Mouse (Mus musculus) kidney, postnatal 0 days (tissue): ENCODE measurements at regions not wholly inside any gene's neighbourhood (a gene's known extent, or its start where the extent isn't known, plus 50 kb on each side); places are given as distances from the start of the nearest gene placed in this dataset.
A peak's percentile ranks its signal among the peaks of the same experiment; 100 is the strongest.

Experiments used
- ATAC-seq: fragments of 200-750 bp; cut with Nextera tagmentation; replicated peaks from 2 replicates; pipeline ENCODE4 v1.8.0; 2017; ENCODE audit warnings: low read depth, moderate number of reproducible peaks, moderate TSS enrichment, moderate library complexity; ENCODE audit not compliant: low FRiP score
- DNase-seq: peaks from one replicate; pipeline ENCODE4 v3.0.0-alpha.2; 2016; ENCODE audit warnings: low spot score
- H3K27ac ChIP-seq: fragments of 300-500 bp; sonication (generic); 2 replicates; pipeline ENCODE4 v1.5.1; 2014; ENCODE audit warnings: mild to moderate bottlenecking
- H3K27me3 ChIP-seq: fragments of 300-500 bp; sonication (generic); 2 replicates; pipeline ENCODE4 v1.6.1; 2014; ENCODE audit warnings: low read length, mixed read lengths; ENCODE audit not compliant: insufficient read depth
- H3K36me3 ChIP-seq: fragments of 300-500 bp; sonication (generic); 2 replicates; pipeline ENCODE4 v1.6.1; 2014; ENCODE audit warnings: low read length, mixed read lengths; ENCODE audit not compliant: insufficient read depth
- H3K4me1 ChIP-seq: fragments of 300-500 bp; sonication (generic); replicated peaks from 2 replicates; pipeline ENCODE4 v1.6.1; 2014; ENCODE audit warnings: antibody characterized with exemption, low read length, mixed read lengths; ENCODE audit not compliant: insufficient read depth
- H3K4me2 ChIP-seq: fragments of 300-500 bp; sonication (generic); 2 replicates; pipeline ENCODE4 v1.6.1; 2014; ENCODE audit warnings: mild to moderate bottlenecking, low read length, moderate library complexity, mixed read lengths
- H3K4me3 ChIP-seq: fragments of 300-500 bp; sonication (generic); replicated peaks from 2 replicates; pipeline ENCODE4 v1.5.1; 2014; ENCODE audit warnings: low read depth, low read length
- H3K9ac ChIP-seq: fragments of 300-500 bp; sonication (generic); 2 replicates; pipeline ENCODE4 v1.6.1; 2014; ENCODE audit warnings: low read depth, low read length
- H3K9me3 ChIP-seq: fragments of 300-500 bp; sonication (generic); replicated peaks from 2 replicates; pipeline ENCODE4 v1.6.1; 2016; ENCODE audit warnings: low read length, inconsistent platforms, mixed read lengths
- CTCF ChIP-seq: IDR thresholded peaks from 2 replicates; pipeline ENCODE4 v1.5.1; 2016; ENCODE audit warnings: antibody characterized with exemption, low read depth, mild to moderate bottlenecking, moderate library complexity
- WGBS: fragments of 180-500 bp; shearing (Covaris S2); extraction: QIAGEN DNeasy Blood & Tissue Kit; methylation state at CpG from one replicate; pipeline ENCODE4 v1.1.7; 2014; 5-methylcytosine and 5-hydroxymethylcytosine counted together

DNA sequence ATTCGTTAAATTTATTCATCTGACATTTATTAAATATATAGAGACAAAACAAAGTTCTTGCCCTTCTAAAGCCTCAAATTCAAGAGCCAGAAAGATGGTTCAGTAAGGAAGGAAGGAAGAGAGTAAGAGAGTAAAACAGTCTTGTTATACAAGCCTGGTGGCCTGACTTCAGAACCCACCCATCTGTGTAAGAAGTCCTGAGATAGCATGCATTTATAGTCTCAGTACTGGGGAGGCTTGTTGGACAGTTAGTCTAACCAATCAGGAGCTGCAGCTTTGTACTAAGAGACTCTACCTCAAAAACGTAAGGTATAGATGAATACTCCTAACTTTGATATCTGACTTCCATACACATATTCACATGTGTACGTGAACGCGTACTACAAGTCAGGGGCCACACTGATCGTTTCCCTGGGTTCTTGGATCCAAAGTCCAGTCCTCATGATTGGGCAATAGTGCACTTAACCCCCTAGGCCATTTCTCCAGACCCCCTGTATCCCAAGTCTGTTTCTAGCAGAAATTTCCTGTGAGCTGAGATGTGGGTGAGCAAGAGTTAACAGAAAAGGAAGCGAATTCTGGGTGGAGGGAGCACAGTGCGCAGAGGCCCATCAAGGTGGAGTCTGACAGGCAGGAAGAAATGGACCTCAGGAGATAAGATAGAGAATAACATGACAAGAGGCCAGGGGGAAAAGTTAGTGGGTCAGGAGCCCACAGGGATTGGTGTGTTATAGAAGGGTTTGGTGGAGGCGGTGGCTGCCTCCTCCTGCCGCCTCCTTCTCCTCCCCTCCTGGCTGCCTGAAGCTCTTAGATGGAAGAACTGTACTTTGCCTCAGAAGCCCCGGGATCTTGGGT is 187.0 kb downstream of the Kit start:
- DNase-seq (peak; percentile 7), ATAC-seq (no peak)
- no peaks in the 10 kb centered on the region for H3K9me3 ChIP-seq
- no peak overlapping the region for H3K27ac ChIP-seq
- TF ChIP-seq CTCF: no peak
- H3K9ac ChIP-seq: no peak overlapping the region
- no peaks in the 10 kb centered on the region for H3K4me1 ChIP-seq
- 73% methylated on average over 10 of the region's 11 CpGs for WGBS
- H3K4me3 ChIP-seq: no peak overlapping the region
- no peak overlapping the region for H3K4me2 ChIP-seq
- H3K27me3 ChIP-seq: no peaks in the 10 kb centered on the region
- no peaks in the 10 kb centered on the region for H3K36me3 ChIP-seq

- Histone ChIP-seq H3K27ac (no peak overlapping the region), H3K27me3 (no peaks in the 10 kb centered on the region), H3K9ac (no peak overlapping the region), H3K4me3 (no peak overlapping the region), H3K4me1 (no peaks in the 10 kb centered on the region), H3K36me3 (no peaks in the 10 kb centered on the region), H3K4me2 (no peak overlapping the region), H3K9me3 (no peaks in the 10 kb centered on the region)
- TF ChIP-seq CTCF: no peak
- no peak for DNase-seq
- WGBS: 62% methylated on average over 7 of the region's 7 CpGs
- ATAC-seq: no peak
Observed at GRCm38 (mm10) chr5:75756168-75756567, 181.5 kb downstream of the Kit start.

DNA sequence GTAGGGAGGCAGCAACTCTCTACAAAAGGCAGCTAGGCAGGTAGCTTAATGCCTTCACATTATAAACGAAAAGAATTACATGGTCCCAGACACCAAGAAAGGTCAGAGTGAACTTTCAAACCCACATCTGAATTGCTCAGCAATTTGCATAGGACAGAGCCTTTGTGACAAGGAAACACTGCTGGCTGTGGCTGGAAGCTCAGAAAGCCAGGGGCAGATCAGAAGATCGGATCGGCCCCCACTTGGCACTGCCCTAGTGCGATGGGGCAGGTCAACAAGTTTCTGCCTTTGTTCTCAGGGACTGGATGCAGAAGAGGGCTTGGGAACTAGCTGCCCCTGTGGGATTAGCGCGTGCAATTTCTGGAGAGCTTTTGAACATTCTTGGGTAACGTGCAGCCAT is 179.6 kb downstream of the Kit start:
- 59% methylated on average over 7 of the region's 7 CpGs for WGBS
- H3K27ac ChIP-seq: 0 out of 2 replicates have a peak overlapping the region, but pooled peaks have one; percentile 25

GRCm38 (mm10) chr5:75745311-75745710 is 170.6 kb downstream of the Kit start:
- H3K9ac ChIP-seq: no peak overlapping the region
- H3K4me2 ChIP-seq: no peak overlapping the region
- TF ChIP-seq CTCF: no peak
- H3K27ac ChIP-seq: no peak overlapping the region
- no peaks in the 10 kb centered on the region for H3K9me3 ChIP-seq
- H3K36me3 ChIP-seq: no peaks in the 10 kb centered on the region
- H3K27me3 ChIP-seq: no peaks in the 10 kb centered on the region
- DNase-seq (no peak), ATAC-seq (no peak)
- H3K4me1 ChIP-seq: no peaks in the 10 kb centered on the region
- H3K4me3 ChIP-seq: no peak overlapping the region
- WGBS: 65% methylated on average over 9 of the region's 9 CpGs

More for the DNA sequence above, 179.6 kb downstream of the Kit start:
- Histone ChIP-seq H3K4me1 (no peaks in the 10 kb centered on the region), H3K9me3 (no peaks in the 10 kb centered on the region), H3K36me3 (no peaks in the 10 kb centered on the region), H3K9ac (no peak overlapping the region), H3K4me2 (no peak overlapping the region), H3K27me3 (no peaks in the 10 kb centered on the region), H3K4me3 (no peak overlapping the region)
- DNase-seq (no peak), ATAC-seq (no peak)
- TF ChIP-seq CTCF: no peak

- DNase-seq (peak; percentile 53), ATAC-seq (no peak)
- no peak for TF ChIP-seq CTCF
Observed at GRCm38 (mm10) chr5:75744475-75745045, 169.8 kb downstream of the Kit start.

GRCm38 (mm10) chr5:75739336-75739735 is 164.6 kb downstream of the Kit start:
- H3K9me3 ChIP-seq: no peaks in the 10 kb centered on the region
- no peak overlapping the region for H3K9ac ChIP-seq
- no peak for DNase-seq
- TF ChIP-seq CTCF: no peak
- WGBS: 76% methylated on average over 8 of the region's 8 CpGs
- no peak overlapping the region for H3K27ac ChIP-seq
- no peak for ATAC-seq
- no peak overlapping the region for H3K4me2 ChIP-seq
- H3K27me3 ChIP-seq: no peaks in the 10 kb centered on the region
- H3K4me1 ChIP-seq: no peaks in the 10 kb centered on the region
- H3K4me3 ChIP-seq: no peak overlapping the region
- no peaks in the 10 kb centered on the region for H3K36me3 ChIP-seq

More at GRCm38 (mm10) chr5:75744475-75745045, 169.8 kb downstream of the Kit start:
- Histone ChIP-seq H3K9me3 (no peaks in the 10 kb centered on the region), H3K9ac (no peak overlapping the region), H3K36me3 (no peaks in the 10 kb centered on the region), H3K4me1 (no peaks in the 10 kb centered on the region), H3K4me3 (no peak overlapping the region), H3K27ac (no peak overlapping the region), H3K4me2 (no peak overlapping the region), H3K27me3 (no peaks in the 10 kb centered on the region)
- WGBS: 16% methylated on average over 6 of the region's 6 CpGs
